25 mouse cellular contexts compared by ENCODE assay signal in genomic region chr11:87234743-87235485, GRCm38 (mm10).
A peak's percentile ranks its signal among the peaks of the same experiment; 100 is the strongest.
DNase-seq lines count a peak whose midpoint lies in the region; ATAC-seq and TF ChIP-seq lines count a peak whose summit lies in the region.
"Had no signal": no experiment of that assay in that cellular context is flagged by ENCODE, and none has a peak within 500 bp of the region (broad histone marks: within the 10 kb centered on the region; RNA-seq: fewer than 3 reads in every experiment).

No protein-coding gene starts in this region.

- no peak overlapping the region for H3K4me3 ChIP-seq in gastrocnemius, adult 2 months
- no peak overlapping the region for H3K4me3 ChIP-seq in heart, embryonic 14.5 days (ENCODE audit: control insufficient read depth in 1 of 2, insufficient read depth in 1 of 2, low read depth in 1 of 2, low read length in 2 of 2)
- no peak overlapping the region for H3K4me3 ChIP-seq in olfactory bulb, adult 2 months (ENCODE audit: insufficient read depth, low read depth, low read length)
- H3K4me3 ChIP-seq: hindbrain, embryonic 12.5 days; limb, embryonic 13.5 days; liver, embryonic 13.5 days; neural tube, embryonic 15.5 days had no signal

- H3K4me1 ChIP-seq in heart, embryonic 14.5 days (ENCODE audit: control insufficient read depth in 2 of 2, insufficient read depth in 2 of 2, low read length in 2 of 2) = peaks cover 6 to 12% of the 10 kb centered on the region in 2 experiments
- peaks cover 19% of the 10 kb centered on the region for H3K4me1 ChIP-seq in olfactory bulb, adult 2 months (ENCODE audit: control insufficient read depth, insufficient read depth, low read length)
- H3K4me1 ChIP-seq: hindbrain, embryonic 12.5 days; limb, embryonic 13.5 days; liver, embryonic 13.5 days; neural tube, embryonic 15.5 days had no signal

- ATAC-seq in heart, embryonic 14.5 days (ENCODE audit: insufficient number of reproducible peaks, insufficient read depth, low FRiP score, low read depth) = no peak
- ATAC-seq: CD4-positive, CD25-positive, alpha-beta regulatory T cell, adult 4 months; inflammation-experienced regulatory T-cells, adult 6 months; midbrain, embryonic 16.5 days had no signal

- no peaks in the 10 kb centered on the region for H3K9me3 ChIP-seq in heart, embryonic 14.5 days (ENCODE audit: control insufficient read depth, low read length)
- H3K9me3 ChIP-seq: G1E; hindbrain, embryonic 12.5 days; limb, embryonic 13.5 days; liver, embryonic 13.5 days; neural tube, embryonic 15.5 days had no signal

- intact Hi-C loops in gastrocnemius, adult 2 months (cut with DNase I) = no loop called here
- intact Hi-C loops in gastrocnemius, postnatal 36 days (cut with DNase I) = no loop called here
- intact Hi-C loops in heart, postnatal 10 days (cut with DNase I) = no loop called here

- 67% methylated on average over 12 of the region's 12 CpGs for WGBS in heart, embryonic 14.5 days
- 72% methylated on average over 12 of the region's 12 CpGs for WGBS in olfactory bulb, adult 2 months

- peaks cover 19% of the 10 kb centered on the region for H3K36me3 ChIP-seq in heart, embryonic 14.5 days (ENCODE audit: control insufficient read depth, insufficient read depth, low read length)

- no peak for DNase-seq in gastrocnemius, adult 2 months
- no peak for DNase-seq in gastrocnemius, postnatal 36 days
- DNase-seq in heart, postnatal 10 days = no peak
- DNase-seq in right cerebral cortex, adult 2 months (ENCODE audit: low spot score in 2 of 2) = peak; percentile 47
- no peak for DNase-seq in right cerebral cortex, postnatal 10 days (ENCODE audit: low spot score in 2 of 2)
- no peak for DNase-seq in cerebellum, adult 11 months
- DNase-seq: adrenal gland, postnatal 25 days; cerebellum, adult 2 months; cerebellum, postnatal 36 days; gastrocnemius, postnatal 10 days; kidney, adult 2 months; kidney, postnatal 25 days; liver, embryonic 13.5 days; lung, embryonic 14.5 days; lung, postnatal 36 days; thymus, postnatal 4 days had no signal

- peak overlapping the region; percentile 32 for H3K9ac ChIP-seq in heart, embryonic 14.5 days (ENCODE audit: low read length)
- H3K9ac ChIP-seq: hindbrain, embryonic 12.5 days; limb, embryonic 13.5 days; liver, embryonic 13.5 days; lung, embryonic 14.5 days; neural tube, embryonic 15.5 days had no signal

- H3K4me2 ChIP-seq in heart, embryonic 14.5 days (ENCODE audit: low read length) = peak overlapping the region; percentile 44
- H3K4me2 ChIP-seq: hindbrain, embryonic 12.5 days; limb, embryonic 13.5 days; liver, embryonic 13.5 days; lung, embryonic 14.5 days; neural tube, embryonic 15.5 days had no signal

- H3K27ac ChIP-seq in gastrocnemius, adult 2 months = peak overlapping the region; percentile 10; the same call in 1 of the 2 replicates
- H3K27ac ChIP-seq in heart, embryonic 14.5 days (replicated peaks in 1 of 2; ENCODE audit: control insufficient read depth in 1 of 2, insufficient read depth in 1 of 2, low read depth in 2 of 2, low read length in 2 of 2) = peak overlapping the region; percentile 45 to 50; a peak in 2 of 4 replicates
- H3K27ac ChIP-seq in olfactory bulb, adult 2 months (ENCODE audit: insufficient read depth, low read depth, low read length) = peak overlapping the region; percentile 65
- H3K27ac ChIP-seq: hindbrain, embryonic 12.5 days; limb, embryonic 13.5 days; liver, embryonic 13.5 days; neural tube, embryonic 15.5 days had no signal

- TF ChIP-seq CTCF in gastrocnemius, adult 2 months (IDR thresholded peaks at IDR 0.05) = no peak
- TF ChIP-seq CTCF in olfactory bulb, adult 2 months (IDR thresholded peaks at IDR 0.05; ENCODE audit: insufficient read depth, low read depth, low read length) = no peak

- TF ChIP-seq POLR2A in olfactory bulb, adult 2 months (IDR thresholded peaks at IDR 0.05; ENCODE audit: insufficient read depth, low read depth, low read length) = no peak

- H3K27me3 ChIP-seq in heart, embryonic 14.5 days (ENCODE audit: control insufficient read depth, insufficient read depth, low read length) = no peaks in the 10 kb centered on the region
- H3K27me3 ChIP-seq: hindbrain, embryonic 12.5 days; liver, embryonic 13.5 days; neural tube, embryonic 15.5 days had no signal

Comparison
In these comparisons a context has a peak if more than half of its experiments do, and no peak if none do; other contexts are left out.
1. DNase-seq: peak in right cerebral cortex, adult 2 months (2 of 2); none in gastrocnemius, adult 2 months (single experiment), gastrocnemius, postnatal 36 days (0 of 2), heart, postnatal 10 days (0 of 2), right cerebral cortex, postnatal 10 days (0 of 2) and cerebellum, adult 11 months (single experiment).
2. H3K27ac ChIP-seq: peak in every context shown above with its lines; median percentile 65 in olfactory bulb, adult 2 months; 48 in heart, embryonic 14.5 days; 10 in gastrocnemius, adult 2 months.